Mouse (Mus musculus) MEL (cell line): ENCODE data around the gene Endod1. TPM values are rescaled to one million over a fixed set of nuclear protein-coding genes. Genes with fewer than 3 reads are reported as not detected.

Experiments
- DNase-seq: peaks from one replicate; pipeline ENCODE4 v3.0.0; 2011; ENCODE audit warnings: low read depth, low spot score
- H3K27ac ChIP-seq: 2 replicates; pipeline ENCODE4 v1.5.1; 2012; ENCODE audit warnings: low read depth, mild to moderate bottlenecking, control low read depth, low read length, moderate library complexity; ENCODE audit not compliant: control insufficient read depth
- H3K27me3 ChIP-seq, 2 experiments: fragments of 150-350 bp in 1 of 2; sonication (generic) in 1 of 2; 2 replicates each; pipeline ENCODE4 v1.6.1; 2012; ENCODE audit warnings: low read length in 2 of 2, mild to moderate bottlenecking in 2 of 2, improper control_type of control experiment in 1 of 2, moderate library complexity in 1 of 2; ENCODE audit not compliant: insufficient read depth in 2 of 2, control insufficient read depth in 1 of 2
- H3K36me3 ChIP-seq, 2 experiments: 2 replicates each; pipeline ENCODE4 v1.6.1; 2012 to 2014; ENCODE audit warnings: low read length in 2 of 2, improper control_type of control experiment in 1 of 2, inconsistent platforms in 1 of 2, mild to moderate bottlenecking in 1 of 2; ENCODE audit not compliant: insufficient read depth in 2 of 2, control insufficient read depth in 1 of 2
- H3K4me1 ChIP-seq, 2 experiments: fragments of 150-350 bp in 1 of 2; sonication (generic) in 1 of 2; 2 replicates each; pipeline ENCODE4 v1.6.1; 2012; ENCODE audit warnings: low read length in 2 of 2, improper control_type of control experiment in 1 of 2, mild to moderate bottlenecking in 1 of 2; ENCODE audit not compliant: insufficient read depth in 2 of 2, control insufficient read depth in 1 of 2
- H3K4me3 ChIP-seq, 2 experiments: fragments of 150-350 bp in 1 of 2; sonication (generic) in 1 of 2; 2 replicates each; pipeline ENCODE4 v1.5.1; 2012; ENCODE audit warnings: low read depth in 2 of 2, low read length in 2 of 2, mild to moderate bottlenecking in 2 of 2, moderate library complexity in 2 of 2, control low read depth in 1 of 2, improper control_type of control experiment in 1 of 2; ENCODE audit not compliant: control insufficient read depth in 1 of 2, insufficient read depth in 1 of 2
- H3K79me2 ChIP-seq: 2 replicates; pipeline ENCODE4 v1.6.1; 2012; ENCODE audit warnings: mild to moderate bottlenecking, low read length, moderate library complexity; ENCODE audit not compliant: control insufficient read depth, poor library complexity, insufficient read depth
- H3K9ac ChIP-seq: 2 replicates; pipeline ENCODE4 v1.6.1; 2012; ENCODE audit warnings: low read depth, mild to moderate bottlenecking, control low read depth, low read length, moderate library complexity; ENCODE audit not compliant: control insufficient read depth, poor library complexity, severe bottlenecking
- H3K9me3 ChIP-seq: fragments of 150-350 bp; sonication (generic); replicated peaks from 2 replicates; pipeline ENCODE4 v1.6.1; 2012; ENCODE audit warnings: mild to moderate bottlenecking, low read length, improper control_type of control experiment, moderate library complexity; ENCODE audit not compliant: insufficient read depth
- BHLHE40 ChIP-seq: IDR thresholded peaks from 2 replicates; pipeline ENCODE4 v1.6.1; 2012; ENCODE audit warnings: low read depth, mild to moderate bottlenecking, inconsistent platforms, low read length, improper control_type of control experiment, borderline replicate concordance
- CHD1 ChIP-seq: IDR thresholded peaks from 2 replicates; pipeline ENCODE4 v1.6.1; 2012; ENCODE audit warnings: low read depth, mild to moderate bottlenecking, inconsistent platforms, low read length, improper control_type of control experiment
- CHD2 ChIP-seq: IDR thresholded peaks from 2 replicates; pipeline ENCODE4 v1.6.1; 2011; ENCODE audit warnings: low read length, improper control_type of control experiment
- CTCF ChIP-seq, 3 experiments: IDR thresholded peaks in 2 of 3; conservative IDR thresholded peaks in 1 of 3; 2 replicates each; pipeline ENCODE4 v1.5.1; 2011 to 2012; ENCODE audit warnings: low read length in 3 of 3, low read depth in 2 of 3, mild to moderate bottlenecking in 2 of 3, improper control_type of control experiment in 1 of 3, inconsistent platforms in 1 of 3, mixed read lengths in 1 of 3, moderate library complexity in 1 of 3; ENCODE audit not compliant: control insufficient read depth in 1 of 3, insufficient read depth in 1 of 3, poor library complexity in 1 of 3, severe bottlenecking in 1 of 3
- E2F4 ChIP-seq: IDR thresholded peaks from 2 replicates; pipeline ENCODE4 v1.6.1; 2011; ENCODE audit warnings: low read depth, low read length, improper control_type of control experiment, borderline replicate concordance
- EP300 ChIP-seq, 2 experiments: IDR thresholded peaks; 2 replicates each; pipeline ENCODE4 v1.6.1; 2011; ENCODE audit warnings: improper control_type of control experiment in 2 of 2, low read length in 2 of 2, low read depth in 1 of 2, mild to moderate bottlenecking in 1 of 2
- ETS1 ChIP-seq: IDR thresholded peaks from 2 replicates; pipeline ENCODE4 v1.6.1; 2012; ENCODE audit warnings: low read depth, mild to moderate bottlenecking, inconsistent platforms, low read length, improper control_type of control experiment, moderate library complexity
- GABPA ChIP-seq: IDR thresholded peaks from 2 replicates; pipeline ENCODE4 v1.6.1; 2012; ENCODE audit warnings: low read depth, mild to moderate bottlenecking, inconsistent platforms, low read length, improper control_type of control experiment, moderate library complexity
- GATA1 ChIP-seq: IDR thresholded peaks from 2 replicates; pipeline ENCODE4 v1.6.1; 2011; ENCODE audit warnings: low read depth, low read length, improper control_type of control experiment
- HCFC1 ChIP-seq: IDR thresholded peaks from 2 replicates; pipeline ENCODE4 v1.6.1; 2012; ENCODE audit warnings: low read depth, mild to moderate bottlenecking, inconsistent platforms, low read length, improper control_type of control experiment, moderate library complexity
- JUND ChIP-seq: IDR thresholded peaks from 2 replicates; pipeline ENCODE4 v1.6.1; 2011; ENCODE audit warnings: low read depth, mild to moderate bottlenecking, improper control_type of control experiment, low read length
- KAT2A ChIP-seq: conservative IDR thresholded peaks from 2 replicates; pipeline ENCODE4 v1.6.1; 2012; ENCODE audit warnings: low read depth, low read length, improper control_type of control experiment, inconsistent platforms
- MAFK ChIP-seq: IDR thresholded peaks from 2 replicates; pipeline ENCODE4 v1.6.1; 2011; ENCODE audit warnings: low read depth, mild to moderate bottlenecking, low read length, improper control_type of control experiment, borderline replicate concordance
- MAX ChIP-seq: IDR thresholded peaks from 2 replicates; pipeline ENCODE4 v1.6.1; 2011; ENCODE audit warnings: low read length, improper control_type of control experiment
- MAZ ChIP-seq: IDR thresholded peaks from 2 replicates; pipeline ENCODE4 v1.6.1; 2012; ENCODE audit warnings: low read depth, mild to moderate bottlenecking, inconsistent platforms, low read length, improper control_type of control experiment
- MEF2A ChIP-seq: IDR thresholded peaks from 2 replicates; pipeline ENCODE4 v1.6.1; 2014; ENCODE audit warnings: low read depth, mild to moderate bottlenecking, inconsistent platforms, low read length, improper control_type of control experiment; ENCODE audit not compliant: poor library complexity, insufficient replicate concordance, severe bottlenecking; ENCODE audit errors: extremely low read depth
- MXI1 ChIP-seq: IDR thresholded peaks from 2 replicates; pipeline ENCODE4 v1.6.1; 2011; ENCODE audit warnings: mild to moderate bottlenecking, low read depth, low read length, improper control_type of control experiment
- MYB ChIP-seq: IDR thresholded peaks from 2 replicates; pipeline ENCODE4 v1.6.1; 2011; ENCODE audit warnings: mild to moderate bottlenecking, low read depth, low read length, improper control_type of control experiment
- MYC ChIP-seq: IDR thresholded peaks from 2 replicates; pipeline ENCODE4 v1.6.1; 2011; ENCODE audit warnings: low read depth, mild to moderate bottlenecking, low read length, improper control_type of control experiment, moderate library complexity
- NELFE ChIP-seq: IDR thresholded peaks from 2 replicates; pipeline ENCODE4 v1.6.1; 2011; ENCODE audit warnings: low read depth, low read length, improper control_type of control experiment
- NRF1 ChIP-seq: IDR thresholded peaks from 2 replicates; pipeline ENCODE4 v1.6.1; 2014; ENCODE audit warnings: low read depth, mild to moderate bottlenecking, inconsistent platforms, low read length, improper control_type of control experiment, moderate library complexity; ENCODE audit not compliant: poor library complexity, insufficient read depth, severe bottlenecking
- POLR2A ChIP-seq, 2 experiments: IDR thresholded peaks; 2 replicates each; pipeline ENCODE4 v1.6.1; 2011 to 2012; ENCODE audit warnings: low read length in 2 of 2, mild to moderate bottlenecking in 2 of 2, control low read depth in 1 of 2, improper control_type of control experiment in 1 of 2, low read depth in 1 of 2, moderate library complexity in 1 of 2; ENCODE audit not compliant: control insufficient read depth in 1 of 2, insufficient read depth in 1 of 2, poor library complexity in 1 of 2
- POLR2AphosphoS2 ChIP-seq: IDR thresholded peaks from 2 replicates; pipeline ENCODE4 v1.6.1; 2011; ENCODE audit warnings: low read length, improper control_type of control experiment
- POLR2AphosphoS5 ChIP-seq: IDR thresholded peaks from 2 replicates; pipeline ENCODE4 v1.6.1; 2012; ENCODE audit warnings: low read depth, borderline replicate concordance, mild to moderate bottlenecking, inconsistent platforms, low read length, moderate library complexity, mixed read lengths
- RAD21 ChIP-seq: IDR thresholded peaks from 2 replicates; pipeline ENCODE4 v1.6.1; 2011; ENCODE audit warnings: mild to moderate bottlenecking, low read depth, low read length, improper control_type of control experiment
- RCOR1 ChIP-seq: IDR thresholded peaks from 2 replicates; pipeline ENCODE4 v1.6.1; 2012; ENCODE audit warnings: low read depth, mild to moderate bottlenecking, inconsistent platforms, low read length, improper control_type of control experiment
- SIN3A ChIP-seq: IDR thresholded peaks from 2 replicates; pipeline ENCODE4 v1.6.1; 2012; ENCODE audit warnings: low read length, improper control_type of control experiment, inconsistent platforms
- SMC3 ChIP-seq: IDR thresholded peaks from 2 replicates; pipeline ENCODE4 v1.6.1; 2011; ENCODE audit warnings: low read depth, low read length, improper control_type of control experiment
- TAL1 ChIP-seq: IDR thresholded peaks from 2 replicates; pipeline ENCODE4 v1.6.1; 2012; ENCODE audit warnings: mild to moderate bottlenecking, inconsistent platforms, low read length, moderate library complexity, mixed read lengths
- TBP ChIP-seq: IDR thresholded peaks from 2 replicates; pipeline ENCODE4 v1.8.0; 2011; ENCODE audit warnings: low read depth, low read length, improper control_type of control experiment
- UBTF ChIP-seq: IDR thresholded peaks from 2 replicates; pipeline ENCODE4 v1.6.1; 2012; ENCODE audit warnings: low read depth, mild to moderate bottlenecking, inconsistent platforms, low read length, improper control_type of control experiment, moderate library complexity, borderline replicate concordance; ENCODE audit not compliant: insufficient read depth
- USF1 ChIP-seq: IDR thresholded peaks from 2 replicates; pipeline ENCODE4 v1.6.1; 2014; ENCODE audit warnings: low read depth, mild to moderate bottlenecking, inconsistent platforms, low read length, improper control_type of control experiment, moderate library complexity
- USF2 ChIP-seq, 2 experiments: IDR thresholded peaks; 2 replicates each; pipeline ENCODE4 v1.6.1; 2011 to 2012; ENCODE audit warnings: improper control_type of control experiment in 2 of 2, low read length in 2 of 2, borderline replicate concordance in 1 of 2, inconsistent platforms in 1 of 2, low read depth in 1 of 2, mild to moderate bottlenecking in 1 of 2; ENCODE audit not compliant: insufficient read depth in 1 of 2
- ZC3H11A ChIP-seq: IDR thresholded peaks from 2 replicates; pipeline ENCODE4 v1.6.1; 2012; ENCODE audit warnings: low read depth, mild to moderate bottlenecking, inconsistent platforms, low read length, improper control_type of control experiment
- ZKSCAN1 ChIP-seq: IDR thresholded peaks from 2 replicates; pipeline ENCODE4 v1.6.1; 2012; ENCODE audit warnings: low read depth, mild to moderate bottlenecking, inconsistent platforms, low read length, improper control_type of control experiment, moderate library complexity
- ZMIZ1 ChIP-seq: IDR thresholded peaks from 2 replicates; pipeline ENCODE4 v1.6.1; 2012; ENCODE audit warnings: low read depth, mild to moderate bottlenecking, inconsistent platforms, low read length, improper control_type of control experiment, moderate library complexity
- ZNF384 ChIP-seq: IDR thresholded peaks from 2 replicates; pipeline ENCODE4 v1.6.1; 2012; ENCODE audit warnings: low read depth, mild to moderate bottlenecking, inconsistent platforms, low read length, improper control_type of control experiment
- polyA plus RNA-seq, 2 experiments: library from polyadenylated mRNA; stranded (reverse) in 1 of 2; unstranded in 1 of 2; fragments of >175 nt in 1 of 2; fragments of >200 nt in 1 of 2; gene quantifications; 2 replicates each; pipeline versions ENCODE4 v1.2.1 to v1.2.4; 2012; ENCODE audit warnings: low replicate concordance in 2 of 2, low read depth in 1 of 2; ENCODE audit not compliant: insufficient read length in 2 of 2, insufficient read depth in 1 of 2, missing spikeins in 1 of 2
- total RNA-seq: library from RNA; depleted of rRNA; stranded (reverse); fragments of 300-350 nt; gene quantifications from 2 replicates; pipeline ENCODE4 v1.2.3, GENCODE M21; 2012

The Endod1 gene
- total and polyA plus RNA-seq, 3 experiments = 31.1 to 33.7 TPM; not detected in 1

- Histone ChIP-seq H3K9me3 (no peaks in the 10 kb centered on the region), H3K4me1 (peaks cover 12 to 18% of the 10 kb centered on the region in 2 experiments), H3K27me3 (no peaks in the 10 kb centered on the region), H3K79me2 (no peaks in the 10 kb centered on the region), H3K4me3 (peak overlapping the region in 1 of 2 experiments; percentile 10; a peak in 1 of 4 replicates), H3K27ac (peak overlapping the region; percentile 46), H3K36me3 (peaks cover 0 to 21% of the 10 kb centered on the region in 2 experiments; a peak in 2 of 4 replicates), H3K9ac (peak overlapping the region; percentile 32)
- peak; percentile 88 for DNase-seq
- TF ChIP-seq ZC3H11A = no peak
- TF ChIP-seq MYB = peak; percentile 99
- TF ChIP-seq POLR2A (IDR thresholded peaks at IDR 0.05; ENCODE audit: control insufficient read depth in 1 of 2, insufficient read depth in 1 of 2, low read depth in 1 of 2, low read length in 2 of 2, poor library complexity in 1 of 2) = peak in 1 of 2 experiments; percentile 26; a peak in 1 of 4 replicates
- TF ChIP-seq CHD1 = no peak
- TF ChIP-seq GABPA = no peak
- TF ChIP-seq ZKSCAN1 = no peak
- peak; percentile 98 for TF ChIP-seq RCOR1
- no peak for TF ChIP-seq TAL1
- no peak for TF ChIP-seq JUND
- no peak for TF ChIP-seq USF2 (IDR thresholded peaks at IDR 0.05; ENCODE audit: borderline replicate concordance in 1 of 2, insufficient read depth in 1 of 2, low read depth in 1 of 2, low read length in 2 of 2)
- TF ChIP-seq MEF2A = no peak
- no peak for TF ChIP-seq RAD21
- no peak for TF ChIP-seq MAX
- peak; percentile 58; the same call in 1 of the 2 replicates for TF ChIP-seq BHLHE40
- no peak for TF ChIP-seq E2F4
- peak; percentile 39; the same call in 1 of the 2 replicates for TF ChIP-seq TBP
- TF ChIP-seq ETS1 = peak; percentile 87
- peak; percentile 94 for TF ChIP-seq MAZ
- TF ChIP-seq POLR2AphosphoS5 = no peak
- peak; percentile 62; the same call in 1 of the 2 replicates for TF ChIP-seq HCFC1
- TF ChIP-seq ZNF384 = 0 out of 2 replicates have a peak, but pooled peaks have one; percentile 35
- no peak for TF ChIP-seq CTCF (IDR thresholded peaks at IDR 0.05 in 2 of 3, conservative IDR thresholded peaks at IDR 0.05 in 1 of 3; ENCODE audit: control insufficient read depth in 1 of 3, insufficient read depth in 1 of 3, low read depth in 2 of 3, low read length in 3 of 3, poor library complexity in 1 of 3, severe bottlenecking in 1 of 3)
- TF ChIP-seq MAFK = no peak; the same call in 1 of the 2 replicates
- TF ChIP-seq KAT2A = no peak
- TF ChIP-seq ZMIZ1 = no peak
- peak; percentile 95 to 99 for TF ChIP-seq EP300 (IDR thresholded peaks at IDR 0.05; ENCODE audit: low read depth in 1 of 2, low read length in 2 of 2)
- TF ChIP-seq SMC3 = peak; percentile 31; the same call in 1 of the 2 replicates
- TF ChIP-seq CHD2 = no peak
- TF ChIP-seq MYC = no peak
- TF ChIP-seq SIN3A = peak; percentile 74
- TF ChIP-seq NRF1 = no peak
- no peak for TF ChIP-seq POLR2AphosphoS2
- TF ChIP-seq USF1 = 0 out of 2 replicates have a peak, but pooled peaks have one; percentile 2
- TF ChIP-seq MXI1 = 0 out of 2 replicates have a peak, but pooled peaks have one; percentile 56
- no peak for TF ChIP-seq UBTF
- peak; percentile 86 for TF ChIP-seq GATA1
- 0 out of 2 replicates have a peak, but pooled peaks have one; percentile 23 for TF ChIP-seq NELFE
Measured at GRCm38 (mm10) chr9:14408044-14408443, 26.7 kb upstream of the Endod1 start.
